Mouse (Mus musculus): ENCODE results near the gene Fam213a. TPM values are rescaled to one million over a fixed set of nuclear protein-coding genes. Genes with fewer than 3 reads are reported as not detected.

The Fam213a gene
- 10 to 100 TPM in 1 of 2 experiments, 1 to 10 TPM in 1; 6.4 to 24.0 TPM for polyA plus RNA-seq (2017; shearing (Covaris generic))

GRCm38 (mm10) chr14:41013630-41014613, at the start of gene Fam213a:
Gene Fam213a, minus strand, starts transcription at chr14:41013788.

GRCm38 (mm10) chr14:40966392-40966861, 47.2 kb downstream of the Fam213a start, which contains the start of gene Tspan14:
Gene Tspan14, minus strand, starts transcription at chr14:40966807.

Other genes with a start within 250 kb of the Fam213a start
- gene Sh2d4b, start 120.5 kb downstream of the Fam213a start, polyA plus RNA-seq (2017; shearing (Covaris generic)): under 1 TPM; 0.36 to 0.50 TPM
- 100 to 1,000 TPM in 1 of 2 experiments, 10 to 100 TPM in 1; 97.2 to 123 TPM for gene Tspan14, start 47.0 kb downstream of the Fam213a start, polyA plus RNA-seq (2017; shearing (Covaris generic))
- under 1 TPM in 1 of 2 experiments, not detected in 1; 0.26 TPM for gene Dydc2, start 55.4 kb upstream of the Fam213a start, polyA plus RNA-seq (2017; shearing (Covaris generic))
- not detected for gene Dydc1, start 59.1 kb upstream of the Fam213a start, polyA plus RNA-seq (2017; shearing (Covaris generic))
- gene Mat1a, start 91.2 kb upstream of the Fam213a start, polyA plus RNA-seq (2017; shearing (Covaris generic)): under 1 TPM in 1 of 2 experiments, not detected in 1; 0.25 TPM
- gene Sftpa1, start 118.0 kb upstream of the Fam213a start, polyA plus RNA-seq (2017; shearing (Covaris generic)): not detected
- gene Mbl1, start 137.7 kb upstream of the Fam213a start, polyA plus RNA-seq (2017; shearing (Covaris generic)): not detected
- under 1 TPM in 1 of 2 experiments, not detected in 1; 0.25 TPM for gene Sftpd, start 171.4 kb upstream of the Fam213a start, polyA plus RNA-seq (2017; shearing (Covaris generic))

All from activated CD4-positive, CD25-positive, alpha-beta regulatory T cell (primary cell).